Mouse (Mus musculus) midbrain, embryonic 10.5 days (tissue): ENCODE data around the gene Gm17018. TPM values are rescaled to one million over a fixed set of nuclear protein-coding genes. Genes with fewer than 3 reads are reported as not detected.

Experiments used
- DNase-seq: peaks from one replicate; pipeline ENCODE4 v3.0.0-alpha.2; 2017; ENCODE audit warnings: low spot score
- H3K27ac ChIP-seq: fragments of 300-500 bp; sonication (generic); replicated peaks from 2 replicates; pipeline ENCODE4 v1.5.1; 2016; ENCODE audit warnings: mild to moderate bottlenecking
- H3K27me3 ChIP-seq: fragments of 300-500 bp; sonication (generic); 2 replicates; pipeline ENCODE4 v1.6.1; 2016; ENCODE audit warnings: low read depth, mild to moderate bottlenecking; ENCODE audit not compliant: poor library complexity, severe bottlenecking
- H3K36me3 ChIP-seq: fragments of 300-500 bp; sonication (generic); 2 replicates; pipeline ENCODE4 v1.6.1; 2016; ENCODE audit warnings: mild to moderate bottlenecking, moderate library complexity
- H3K4me1 ChIP-seq: fragments of 300-500 bp; sonication (generic); 2 replicates; pipeline ENCODE4 v1.6.1; 2016
- H3K4me3 ChIP-seq: fragments of 300-500 bp; sonication (generic); 2 replicates; pipeline ENCODE4 v1.5.1; 2016; ENCODE audit warnings: mild to moderate bottlenecking, moderate library complexity
- H3K9me3 ChIP-seq: fragments of 300-500 bp; sonication (generic); replicated peaks from 2 replicates; pipeline ENCODE4 v1.6.1; 2016; ENCODE audit warnings: mild to moderate bottlenecking
- WGBS: fragments of 180-500 bp; shearing (Covaris S2); methylation state at CpG from one replicate; pipeline ENCODE4 v1.1.7; 2016; 5-methylcytosine and 5-hydroxymethylcytosine counted together
- polyA plus RNA-seq: library from polyadenylated mRNA; unstranded; fragments of >200 nt; fragmentation: Nextera tagmentation; extraction: Ambion mirVana; gene quantifications from 2 replicates; pipeline ENCODE4 v1.2.1, GENCODE M21; 2016

Gene Gm17018
- polyA plus RNA-seq, 1 experiment from 2014 or later, result 47.9 TPM

DNA sequence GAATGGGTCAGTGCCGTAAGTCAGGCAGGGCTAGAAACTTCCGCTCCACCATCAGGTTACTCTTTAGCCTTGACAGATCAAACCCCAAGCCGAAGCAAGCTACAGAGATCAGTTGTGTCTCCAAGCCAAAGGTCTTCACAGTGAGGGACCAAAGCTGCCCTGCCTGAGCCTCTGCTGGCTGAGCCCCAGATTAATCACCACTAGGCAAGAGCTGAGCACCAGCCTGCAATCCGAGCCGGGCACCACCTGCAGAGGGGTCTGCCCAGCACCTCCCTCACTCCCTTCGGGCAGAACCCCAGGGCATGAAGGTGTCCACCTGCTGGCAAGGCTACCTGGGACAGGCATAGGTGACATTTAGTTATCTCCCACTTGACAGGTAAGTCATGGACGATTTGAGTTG, 60.6 kb downstream of the Gm17018 start:
- Histone ChIP-seq H3K27me3 (peaks cover 81% of the 10 kb centered on the region), H3K4me3 (no peak overlapping the region), H3K4me1 (peaks cover 40% of the 10 kb centered on the region), H3K9me3 (no peaks in the 10 kb centered on the region), H3K27ac (no peak overlapping the region), H3K36me3 (peaks cover 10% of the 10 kb centered on the region; the same call in 1 of the 2 replicates)
- no peak for DNase-seq
- WGBS, result 75% methylated on average over 7 of the region's 7 CpGs

DNA sequence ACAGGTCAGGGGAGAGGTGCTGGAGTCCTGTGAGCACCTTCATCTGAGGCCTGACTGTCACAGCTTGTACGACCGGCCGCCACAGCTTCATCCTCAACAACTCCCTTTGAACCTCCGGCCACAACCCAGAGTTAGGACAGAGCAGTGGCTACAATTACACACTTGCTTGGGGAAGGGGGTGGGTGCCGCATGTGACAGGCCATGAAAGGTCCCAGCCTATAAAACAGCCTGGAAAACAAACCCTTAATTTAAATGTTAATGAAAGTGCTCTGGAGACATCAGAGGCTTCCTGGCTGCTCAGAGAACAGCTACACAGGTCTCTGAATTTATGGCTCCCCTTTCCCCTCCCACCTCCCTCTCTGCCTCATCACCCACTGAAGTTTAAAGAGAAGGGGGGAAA, 61.7 kb downstream of the Gm17018 start:
- Histone ChIP-seq H3K9me3 (no peaks in the 10 kb centered on the region), H3K27ac (no peak overlapping the region), H3K27me3 (peaks cover 73% of the 10 kb centered on the region), H3K4me1 (peaks cover 30% of the 10 kb centered on the region), H3K36me3 (peaks cover 13% of the 10 kb centered on the region; the same call in 1 of the 2 replicates), H3K4me3 (no peak overlapping the region)
- no peak for DNase-seq
- 49% methylated on average over 5 of the region's 5 CpGs for WGBS

DNA sequence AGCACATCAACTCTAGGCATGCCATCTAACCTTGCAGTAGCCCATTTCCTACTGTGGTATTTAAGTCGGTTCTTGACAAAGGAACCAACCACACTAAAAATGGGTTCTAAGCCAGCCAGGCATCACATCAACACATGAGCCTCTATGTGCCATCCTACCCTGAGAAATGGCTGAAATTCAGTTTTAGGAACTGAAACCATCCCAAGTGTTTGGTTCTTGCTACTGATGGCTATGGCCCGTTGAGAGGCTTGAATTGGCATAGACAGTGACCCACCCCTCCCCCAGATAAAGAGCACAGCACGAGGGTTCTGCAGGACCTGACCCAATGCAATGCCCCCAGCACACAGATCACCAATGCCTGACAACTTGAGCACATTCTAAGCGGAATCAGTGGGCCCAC, 63.3 kb downstream of the Gm17018 start:
- H3K27ac ChIP-seq, result no peak overlapping the region
- peaks cover 15% of the 10 kb centered on the region for H3K4me1 ChIP-seq
- H3K4me3 ChIP-seq, result no peak overlapping the region
- no peak for DNase-seq
- H3K27me3 ChIP-seq, result peaks cover 57% of the 10 kb centered on the region
- H3K36me3 ChIP-seq, result peaks cover 13% of the 10 kb centered on the region; the same call in 1 of the 2 replicates
- 86% methylated on average over 4 of the region's 4 CpGs for WGBS
- no peaks in the 10 kb centered on the region for H3K9me3 ChIP-seq

DNA sequence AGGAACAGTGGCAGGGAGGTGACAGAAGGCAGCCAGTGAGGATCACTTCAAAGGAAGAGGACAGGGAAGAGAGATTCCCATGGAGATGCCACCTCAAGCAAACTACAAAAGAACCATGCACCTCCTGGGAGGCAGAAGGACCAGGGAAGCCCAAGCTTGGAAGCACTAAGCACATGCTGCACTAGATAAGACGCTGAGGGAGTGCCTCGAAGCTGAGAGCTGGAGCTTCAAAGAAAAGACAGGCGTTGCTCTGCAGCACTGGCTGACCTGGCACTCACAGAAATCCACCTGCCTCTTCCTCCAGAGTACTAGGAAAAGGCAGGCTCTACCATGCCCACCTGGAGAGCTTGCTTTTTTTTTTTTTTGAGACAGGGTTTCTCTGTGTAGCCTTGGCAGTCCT, 66.6 kb downstream of the Gm17018 start:
- peaks cover 34% of the 10 kb centered on the region for H3K27me3 ChIP-seq
- no peak overlapping the region for H3K27ac ChIP-seq

DNA sequence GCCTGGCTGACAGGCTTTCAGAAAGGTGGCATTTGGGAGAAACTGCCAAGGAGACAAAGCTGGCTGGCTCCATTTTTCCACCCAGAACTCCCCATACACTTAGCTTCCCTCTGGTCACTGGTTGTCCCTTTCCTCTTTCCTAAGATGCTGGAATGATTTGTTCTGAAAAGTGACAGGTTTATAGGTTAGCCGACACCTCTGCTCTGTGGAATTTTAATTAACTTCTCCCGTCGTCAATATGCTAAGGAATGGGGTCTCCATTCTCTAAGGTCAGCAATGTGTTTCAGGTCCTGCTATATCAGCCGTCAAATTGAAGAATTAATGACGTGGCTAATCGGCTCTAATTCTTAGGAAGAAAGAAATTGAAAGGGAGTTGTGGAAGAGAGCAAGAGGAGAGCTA, 68.2 kb downstream of the Gm17018 start:
- H3K4me3 ChIP-seq, result no peak overlapping the region
- WGBS, result 63% methylated on average over 6 of the region's 6 CpGs
- peaks cover 16% of the 10 kb centered on the region; the same call in 1 of the 2 replicates for H3K36me3 ChIP-seq
- no peak for DNase-seq
- no peaks in the 10 kb centered on the region for H3K9me3 ChIP-seq
- peaks cover 13% of the 10 kb centered on the region for H3K4me1 ChIP-seq
- H3K27ac ChIP-seq, result no peak overlapping the region
- peaks cover 25% of the 10 kb centered on the region for H3K27me3 ChIP-seq

More for the DNA sequence above, 66.6 kb downstream of the Gm17018 start:
- Histone ChIP-seq H3K4me3 (no peak overlapping the region), H3K36me3 (peaks cover 16% of the 10 kb centered on the region; the same call in 1 of the 2 replicates), H3K4me1 (peaks cover 12% of the 10 kb centered on the region), H3K9me3 (no peaks in the 10 kb centered on the region)
- DNase-seq, result no peak
- 35% methylated on average over 3 of the region's 3 CpGs for WGBS

DNA sequence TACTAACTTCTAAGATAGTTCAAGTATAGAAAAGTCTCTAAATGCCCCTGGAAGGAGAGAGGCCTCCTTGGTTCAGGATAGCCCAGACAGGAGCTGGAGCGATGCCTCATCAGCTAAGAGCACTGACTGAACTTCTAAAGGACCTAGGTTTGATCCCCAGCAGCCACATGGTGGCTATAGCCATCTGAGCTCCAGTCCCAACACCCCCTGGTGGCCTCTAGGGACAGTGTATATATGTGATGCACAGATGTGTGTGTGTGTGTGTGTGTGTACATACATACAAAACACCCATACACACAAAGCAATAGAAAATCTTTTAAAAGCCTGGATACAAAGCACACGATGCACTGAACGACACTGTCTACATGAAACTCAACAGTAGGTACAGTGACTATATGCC, 68.8 kb downstream of the Gm17018 start:
- Histone ChIP-seq H3K4me1 (peaks cover 13% of the 10 kb centered on the region), H3K27me3 (peaks cover 25% of the 10 kb centered on the region; the same call in 1 of the 2 replicates), H3K4me3 (no peak overlapping the region), H3K36me3 (peaks cover 18% of the 10 kb centered on the region; the same call in 1 of the 2 replicates), H3K9me3 (no peaks in the 10 kb centered on the region), H3K27ac (no peak overlapping the region)
- 97% methylated on average over 3 of the region's 3 CpGs for WGBS
- no peak for DNase-seq

Other genes starting within 250 kb of the Gm17018 start
- 43.1 and 57.5 TPM in 2 replicates for gene Btrc, start 196.9 kb upstream of the Gm17018 start, polyA plus RNA-seq
- 22.3 and 23.0 TPM in 2 replicates for gene Poll, start 84 bp upstream of the Gm17018 start, polyA plus RNA-seq
- 3.3 and 3.9 TPM in 2 replicates for gene Fbxw4, start 99.7 kb downstream of the Gm17018 start, polyA plus RNA-seq
- gene Fgf8, start 182.3 kb downstream of the Gm17018 start, polyA plus RNA-seq, result 25.5 and 28.8 TPM in 2 replicates
- gene Npm3, start 189.0 kb downstream of the Gm17018 start, polyA plus RNA-seq, result 7.5 and 9.4 TPM in 2 replicates
- gene Mgea5, start 223.2 kb downstream of the Gm17018 start, polyA plus RNA-seq, result 60.8 and 67.5 TPM in 2 replicates